ENCODE assay signal across 9 mouse cellular contexts in genomic region chr9:81626899-81627606, GRCm38 (mm10). TPM values are rescaled to one million over a fixed set of nuclear protein-coding genes. Genes with fewer than 3 reads are reported as not detected.
DNase-seq lines count a peak whose midpoint lies in the region; ATAC-seq and TF ChIP-seq lines count a peak whose summit lies in the region.
"Had no signal": no experiment of that assay in that cellular context is flagged by ENCODE, and none has a peak within 500 bp of the region (broad histone marks: within the 10 kb centered on the region; RNA-seq: fewer than 3 reads in every experiment).

No protein-coding gene starts in this region.

- peak; percentile 45 for DNase-seq in 3134 (ENCODE audit: extremely low read depth, insufficient read length, low spot score)
- DNase-seq in MEL (ENCODE audit: low read depth, low spot score): peak; percentile 63
- peak; percentile 92 to 95 for DNase-seq in cerebellum, postnatal 10 days
- peak; percentile 72 to 82 for DNase-seq in frontal cortex, postnatal 25 days (ENCODE audit: low spot score in 2 of 2)
- DNase-seq in testis, postnatal 10 days (ENCODE audit: low spot score): peak; percentile 88

- no peak for TF ChIP-seq EP300 in MEL (IDR thresholded peaks at IDR 0.05; ENCODE audit: low read depth in 1 of 2, low read length in 2 of 2)

- no peaks in the 10 kb centered on the region for H3K9me3 ChIP-seq in MEL (replicated peaks; ENCODE audit: insufficient read depth, low read length)
- no peaks in the 10 kb centered on the region for H3K9me3 ChIP-seq in kidney, embryonic 14.5 days (ENCODE audit: control insufficient read depth, low read length)
- H3K9me3 ChIP-seq in limb, embryonic 12.5 days: no peaks in the 10 kb centered on the region
- H3K9me3 ChIP-seq: embryonic facial prominence, embryonic 15.5 days had no signal

- H3K4me1 ChIP-seq in MEL (ENCODE audit: control insufficient read depth in 1 of 2, insufficient read depth in 2 of 2, low read length in 2 of 2): peaks cover 0 to 2% of the 10 kb centered on the region in 2 experiments; a peak in 1 of 4 replicates
- peaks cover 2% of the 10 kb centered on the region; the same call in 1 of the 2 replicates for H3K4me1 ChIP-seq in kidney, embryonic 14.5 days (ENCODE audit: control insufficient read depth, insufficient read depth, low read length)
- peaks cover 6% of the 10 kb centered on the region for H3K4me1 ChIP-seq in limb, embryonic 12.5 days (replicated peaks)

- H3K79me2 ChIP-seq in MEL (ENCODE audit: control insufficient read depth, insufficient read depth, low read length, poor library complexity) (no peaks in the 10 kb centered on the region), myocyte (ENCODE audit: control insufficient read depth, insufficient read depth) (peaks cover 36% of the 10 kb centered on the region)

- no peaks in the 10 kb centered on the region for H3K27me3 ChIP-seq in MEL (ENCODE audit: control insufficient read depth in 1 of 2, insufficient read depth in 2 of 2, low read length in 2 of 2)
- H3K27me3 ChIP-seq in kidney, embryonic 14.5 days (ENCODE audit: control insufficient read depth, insufficient read depth, low read length): peaks cover 13% of the 10 kb centered on the region
- peaks cover 21% of the 10 kb centered on the region for H3K27me3 ChIP-seq in limb, embryonic 12.5 days
- H3K27me3 ChIP-seq in myocyte (ENCODE audit: control insufficient read depth, insufficient read depth, insufficient read length): no peaks in the 10 kb centered on the region

- H3K9ac ChIP-seq in MEL (ENCODE audit: control insufficient read depth, low read depth, low read length, poor library complexity, severe bottlenecking): no peak overlapping the region
- no peak overlapping the region for H3K9ac ChIP-seq in kidney, embryonic 14.5 days (ENCODE audit: low read depth, low read length)
- no peak overlapping the region for H3K9ac ChIP-seq in limb, embryonic 12.5 days (replicated peaks)
- H3K9ac ChIP-seq: embryonic facial prominence, embryonic 15.5 days had no signal

- no peak overlapping the region for H3K4me3 ChIP-seq in MEL (ENCODE audit: control insufficient read depth in 1 of 2, insufficient read depth in 1 of 2, low read depth in 2 of 2, low read length in 2 of 2)
- no peak overlapping the region for H3K4me3 ChIP-seq in kidney, embryonic 14.5 days (ENCODE audit: low read length)
- no peak overlapping the region for H3K4me3 ChIP-seq in limb, embryonic 12.5 days (replicated peaks)
- no peak overlapping the region for H3K4me3 ChIP-seq in myocyte
- H3K4me3 ChIP-seq: embryonic facial prominence, embryonic 15.5 days had no signal

- no peak for TF ChIP-seq POLR2A in MEL (IDR thresholded peaks at IDR 0.05; ENCODE audit: control insufficient read depth in 1 of 2, insufficient read depth in 1 of 2, low read depth in 1 of 2, low read length in 2 of 2, poor library complexity in 1 of 2)
- TF ChIP-seq POLR2A in myocyte (IDR thresholded peaks at IDR 0.05; ENCODE audit: insufficient read length, low read depth): no peak

- TF ChIP-seq CTCF in MEL (IDR thresholded peaks at IDR 0.05 in 2 of 3, conservative IDR thresholded peaks at IDR 0.05 in 1 of 3; ENCODE audit: control insufficient read depth in 1 of 3, insufficient read depth in 1 of 3, low read depth in 2 of 3, low read length in 3 of 3, poor library complexity in 1 of 3, severe bottlenecking in 1 of 3): peak; percentile 65 to 90 (median 76)

- H3K27ac ChIP-seq in MEL (ENCODE audit: control insufficient read depth, low read depth, low read length): no peak overlapping the region
- H3K27ac ChIP-seq in kidney, embryonic 14.5 days (ENCODE audit: low read depth, low read length): no peak overlapping the region
- H3K27ac ChIP-seq in limb, embryonic 12.5 days: no peak overlapping the region
- H3K27ac ChIP-seq: embryonic facial prominence, embryonic 15.5 days had no signal

- 36% methylated on average over 9 of the region's 9 CpGs for WGBS in kidney, embryonic 14.5 days
- 32% methylated on average over 9 of the region's 9 CpGs for WGBS in limb, embryonic 12.5 days

- H3K36me3 ChIP-seq in MEL (ENCODE audit: control insufficient read depth in 1 of 2, insufficient read depth in 2 of 2, low read length in 2 of 2) (no peaks in the 10 kb centered on the region; a peak in 1 of 4 replicates), myocyte (ENCODE audit: control insufficient read depth, insufficient read depth) (no peaks in the 10 kb centered on the region)
- no peaks in the 10 kb centered on the region for H3K36me3 ChIP-seq in kidney, embryonic 14.5 days (ENCODE audit: control insufficient read depth, insufficient read depth, low read length)
- no peaks in the 10 kb centered on the region for H3K36me3 ChIP-seq in limb, embryonic 12.5 days
- H3K36me3 ChIP-seq: embryonic facial prominence, embryonic 15.5 days had no signal

- no peak overlapping the region for H3ac ChIP-seq in myocyte (ENCODE audit: control insufficient read depth, insufficient read length)

- peak; percentile 90 for ATAC-seq in kidney, embryonic 14.5 days (ENCODE audit: low FRiP score, low TSS enrichment)
- peak; percentile 62; the same call in 1 of the 2 replicates for ATAC-seq in limb, embryonic 12.5 days (ENCODE audit: insufficient number of reproducible peaks, insufficient read depth, low FRiP score, low TSS enrichment, low read depth)

- TF ChIP-seq RAD21 in MEL (IDR thresholded peaks at IDR 0.05; ENCODE audit: low read depth, low read length): peak; percentile 74

- H3K4me2 ChIP-seq in kidney, embryonic 14.5 days (replicated peaks; ENCODE audit: low read depth, low read length): no peak overlapping the region
- no peak overlapping the region for H3K4me2 ChIP-seq in limb, embryonic 12.5 days
- peak overlapping the region; percentile 95 for H3K4me2 ChIP-seq in myocyte (ENCODE audit: low read depth)
- H3K4me2 ChIP-seq: embryonic facial prominence, embryonic 15.5 days had no signal

TF ChIP-seq in MEL, 35 proteins besides CTCF, POLR2A, EP300 and RAD21:
- TF ChIP-seq SMC3 (IDR thresholded peaks at IDR 0.05; ENCODE audit: low read depth, low read length) (peak; percentile 90), ZC3H11A (IDR thresholded peaks at IDR 0.05; ENCODE audit: low read depth, low read length) (peak; percentile 69), GABPA (IDR thresholded peaks at IDR 0.05; ENCODE audit: low read depth, low read length) (no peak)
TF ChIP-seq in MEL: peak in this region for 2.

TF ChIP-seq in myocyte, 11 proteins besides CTCF, POLR2A, EP300 and RAD21:
- TF ChIP-seq MYOD1 (IDR thresholded peaks at IDR 0.05; ENCODE audit: control insufficient read depth in 1 of 3, insufficient read length in 2 of 3, low read depth in 2 of 3): peak in 2 of 3 experiments; percentile 70 to 73
- TF ChIP-seq MAX (IDR thresholded peaks at IDR 0.05; ENCODE audit: low read depth): no peak
- TF ChIP-seq MYOG (IDR thresholded peaks at IDR 0.05; ENCODE audit: control insufficient read depth in 1 of 3, insufficient read depth in 1 of 3, insufficient read length in 2 of 3, low read depth in 2 of 3): no peak
- TF ChIP-seq TCF12 (IDR thresholded peaks at IDR 0.05; ENCODE audit: insufficient read depth, poor library complexity, severe bottlenecking): no peak
- TF ChIP-seq E2F4 (IDR thresholded peaks at IDR 0.05; ENCODE audit: insufficient read depth): no peak
- TF ChIP-seq REST (IDR thresholded peaks at IDR 0.05; ENCODE audit: insufficient read depth, insufficient read length): no peak

RNA-seq across cellular contexts. Expression of gene Htr1b, which starts 6.6 kb away (rescaled TPM):
- total RNA-seq in MEL (2012; rRNA removed): not detected in 2 replicates
- polyA plus RNA-seq in MEL (2012; ENCODE audit: insufficient read depth in 1 of 2, insufficient read length in 2 of 2, low read depth in 1 of 2, low replicate concordance in 2 of 2, missing spikeins in 1 of 2) (not detected), myocyte (2012; fragmentation: generic; extraction: Trizol) (2.4 TPM)
- 0.12 and 0.19 TPM in 2 replicates for polyA plus RNA-seq in kidney, embryonic 14.5 days (2014; fragmentation: Nextera tagmentation; extraction: Ambion mirVana)
- polyA plus RNA-seq in limb, embryonic 12.5 days (2016; fragmentation: Nextera tagmentation; extraction: Ambion mirVana): 0.52 and 0.55 TPM in 2 replicates
